Mouse (Mus musculus) intestine, postnatal 0 days (tissue): ENCODE results near the gene Gjd3. TPM values are rescaled to one million over a fixed set of nuclear protein-coding genes. Genes with fewer than 3 reads are reported as not detected.
A peak's percentile ranks its signal among the peaks of the same experiment; 100 is the strongest.

ENCODE experiments used
- ATAC-seq: fragments of 200-750 bp; cut with Nextera tagmentation; 2 replicates; pipeline ENCODE4 v1.8.0; 2017; ENCODE audit warnings: mild to moderate bottlenecking, moderate TSS enrichment, moderate library complexity
- H3K27ac ChIP-seq: fragments of 300-500 bp; sonication (generic); 2 replicates; pipeline ENCODE4 v1.5.1; 2014; ENCODE audit warnings: mild to moderate bottlenecking, low read depth, low read length, moderate library complexity
- H3K27me3 ChIP-seq: fragments of 300-500 bp; sonication (generic); replicated peaks from 2 replicates; pipeline ENCODE4 v1.6.1; 2014; ENCODE audit warnings: low read length, mixed read lengths; ENCODE audit not compliant: control insufficient read depth, insufficient read depth
- H3K36me3 ChIP-seq: fragments of 300-500 bp; sonication (generic); 2 replicates; pipeline ENCODE4 v1.6.1; 2014; ENCODE audit warnings: mild to moderate bottlenecking, moderate library complexity; ENCODE audit not compliant: control insufficient read depth, insufficient read depth
- H3K4me1 ChIP-seq: fragments of 300-500 bp; sonication (generic); replicated peaks from 2 replicates; pipeline ENCODE4 v1.6.1; 2014; ENCODE audit warnings: antibody characterized with exemption, low read length, mixed read lengths; ENCODE audit not compliant: control insufficient read depth, insufficient read depth
- H3K4me2 ChIP-seq: fragments of 300-500 bp; sonication (generic); replicated peaks from 2 replicates; pipeline ENCODE4 v1.6.1; 2014; ENCODE audit warnings: low read depth, mild to moderate bottlenecking, moderate library complexity
- H3K4me3 ChIP-seq: fragments of 300-500 bp; sonication (generic); 2 replicates; pipeline ENCODE4 v1.5.1; 2014; ENCODE audit warnings: low read depth, low read length
- H3K9ac ChIP-seq: fragments of 300-500 bp; sonication (generic); 2 replicates; pipeline ENCODE4 v1.6.1; 2014; ENCODE audit warnings: mild to moderate bottlenecking, low read depth, low read length
- H3K9me3 ChIP-seq: fragments of 300-500 bp; sonication (generic); 2 replicates; pipeline ENCODE4 v1.6.1; 2016; ENCODE audit warnings: mixed run types; ENCODE audit not compliant: control insufficient read depth
- CTCF ChIP-seq: sonication (generic); IDR thresholded peaks from 2 replicates; pipeline ENCODE4 v1.5.1; 2016; ENCODE audit warnings: low read depth, mild to moderate bottlenecking, control low read depth, antibody characterized with exemption, moderate library complexity
- WGBS: fragments of 180-500 bp; shearing (Covaris S2); extraction: QIAGEN DNeasy Blood & Tissue Kit; methylation state at CpG from one replicate; pipeline ENCODE4 v1.1.7; 2014; 5-methylcytosine and 5-hydroxymethylcytosine counted together
- polyA plus RNA-seq: library from polyadenylated mRNA; unstranded; fragments of >200 nt; fragmentation: Nextera tagmentation; extraction: Ambion mirVana; gene quantifications from 2 replicates; pipeline ENCODE4 v1.2.1, GENCODE M21; 2015

The Gjd3 gene
- polyA plus RNA-seq, 1 experiment from 2014 or later, result 0.80 TPM

GRCm38 (mm10) chr11:98941826-98942550, 40.8 kb downstream of the Gjd3 start:
- Histone ChIP-seq H3K27ac (peak overlapping the region; percentile 89), H3K9me3 (no peaks in the 10 kb centered on the region), H3K36me3 (no peaks in the 10 kb centered on the region), H3K4me2 (peak overlapping the region; percentile 96), H3K4me3 (peak overlapping the region; percentile 30), H3K4me1 (peaks cover 33% of the 10 kb centered on the region), H3K27me3 (no peaks in the 10 kb centered on the region), H3K9ac (peak overlapping the region; percentile 41)
- WGBS, result 15% methylated on average over 15 of the region's 15 CpGs
- peak; percentile 42 for ATAC-seq
- TF ChIP-seq CTCF, result no peak

DNA sequence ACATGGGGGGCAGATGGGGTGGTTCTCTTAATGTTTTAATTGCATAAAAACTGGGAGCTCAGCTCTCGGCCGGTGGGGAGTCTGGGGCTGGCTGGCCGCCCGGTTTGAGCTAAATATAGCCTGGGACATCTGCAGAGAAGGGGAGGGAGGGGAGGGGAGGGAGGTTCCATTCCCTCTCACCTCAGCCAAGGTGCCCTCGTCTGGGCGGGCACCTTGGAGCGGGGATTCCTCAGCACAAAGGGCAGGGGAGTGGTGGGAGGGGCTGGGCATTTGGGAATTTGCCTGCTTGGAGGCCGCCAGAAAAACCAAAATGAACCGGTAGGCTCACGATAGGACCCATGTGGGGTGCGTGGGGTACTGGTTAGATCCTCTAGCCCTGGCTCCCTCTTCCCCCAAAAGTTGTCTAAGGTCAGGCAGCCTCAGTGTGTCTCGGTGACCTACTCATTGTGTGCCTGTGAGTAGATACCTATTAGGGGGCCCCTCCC, 41.4 kb downstream of the Gjd3 start:
- H3K27ac ChIP-seq, result peak overlapping the region; percentile 89
- H3K4me1 ChIP-seq, result peaks cover 33% of the 10 kb centered on the region
- peak overlapping the region; percentile 41 for H3K9ac ChIP-seq
- no peaks in the 10 kb centered on the region for H3K36me3 ChIP-seq
- TF ChIP-seq CTCF, result no peak
- no peak for ATAC-seq
- no peaks in the 10 kb centered on the region for H3K9me3 ChIP-seq
- peak overlapping the region; percentile 30 for H3K4me3 ChIP-seq
- H3K4me2 ChIP-seq, result peak overlapping the region; percentile 96
- H3K27me3 ChIP-seq, result no peaks in the 10 kb centered on the region
- 5% methylated on average over 12 of the region's 12 CpGs for WGBS

DNA sequence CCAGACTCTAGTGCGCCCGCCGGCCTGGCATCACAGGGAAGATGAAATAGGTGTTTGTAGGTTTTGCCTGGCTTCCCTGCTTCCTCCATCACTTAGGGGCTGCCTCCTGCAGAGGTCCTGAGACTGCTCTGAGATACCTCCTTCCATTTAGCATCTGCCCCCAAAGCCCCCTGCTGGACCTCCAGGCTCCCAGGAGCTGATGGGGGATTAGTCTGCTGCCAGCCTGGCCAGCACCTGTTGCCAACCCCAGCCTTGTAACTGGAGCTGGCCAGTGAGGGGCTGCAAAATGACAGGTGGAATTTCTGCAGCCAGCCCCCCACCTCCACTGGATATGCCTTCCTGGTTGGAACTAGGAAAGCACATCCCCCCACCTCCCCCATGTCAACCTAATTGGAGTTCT, 42.0 kb downstream of the Gjd3 start:
- TF ChIP-seq CTCF, result no peak

DNA sequence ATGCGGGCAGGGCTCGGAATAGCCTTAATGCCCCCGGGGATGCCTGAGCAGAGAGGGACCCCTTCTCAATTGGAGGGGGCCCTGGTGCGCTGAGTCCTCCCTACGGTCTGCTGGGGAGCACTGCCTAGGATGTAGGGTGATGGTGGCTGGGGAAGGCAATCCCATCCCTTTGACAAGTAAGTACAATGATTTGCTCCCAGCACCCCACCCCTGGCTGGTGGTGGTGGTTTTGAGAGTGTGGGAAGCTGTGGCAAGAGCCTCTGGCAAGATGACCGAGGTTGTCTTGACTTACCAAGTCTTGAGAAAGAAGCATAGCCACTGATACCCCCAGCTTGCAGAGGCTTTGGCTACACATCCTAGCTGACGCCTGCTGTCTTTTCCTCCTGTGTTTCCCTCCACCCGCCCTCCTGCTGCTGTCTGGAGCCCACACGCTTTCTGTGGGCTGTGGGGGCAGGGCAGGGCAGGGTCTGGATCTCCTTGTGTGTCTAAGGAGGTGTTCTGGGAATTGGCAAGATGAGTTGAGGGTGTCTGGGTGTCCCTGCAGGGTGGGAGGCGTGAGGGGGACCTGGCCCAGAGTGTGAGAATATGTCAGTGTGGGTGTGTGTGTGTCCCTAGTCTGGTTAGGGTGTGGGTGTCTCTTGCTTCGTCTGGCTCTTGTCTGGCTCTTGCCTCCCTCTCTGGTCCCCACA, 42.7 kb downstream of the Gjd3 start:
- 58% methylated on average over 11 of the region's 11 CpGs for WGBS
- no peak for ATAC-seq
- TF ChIP-seq CTCF, result no peak
- Histone ChIP-seq H3K4me1 (peaks cover 28% of the 10 kb centered on the region), H3K9me3 (no peaks in the 10 kb centered on the region), H3K36me3 (no peaks in the 10 kb centered on the region), H3K27ac (peak overlapping the region; percentile 35; the same call in 1 of the 2 replicates), H3K4me3 (peak overlapping the region; percentile 11; the same call in 1 of the 2 replicates), H3K4me2 (peak overlapping the region; percentile 96), H3K27me3 (no peaks in the 10 kb centered on the region), H3K9ac (no peak overlapping the region)

More for the DNA sequence above, 42.0 kb downstream of the Gjd3 start:
- Histone ChIP-seq H3K4me1 (peaks cover 30% of the 10 kb centered on the region), H3K9me3 (no peaks in the 10 kb centered on the region), H3K27me3 (no peaks in the 10 kb centered on the region), H3K4me3 (peak overlapping the region; percentile 30; the same call in 1 of the 2 replicates), H3K9ac (peak overlapping the region; percentile 41; the same call in 1 of the 2 replicates), H3K27ac (peak overlapping the region; percentile 89; the same call in 1 of the 2 replicates), H3K36me3 (no peaks in the 10 kb centered on the region), H3K4me2 (peak overlapping the region; percentile 96)
- no peak for ATAC-seq
- WGBS, result 50% methylated on average over 3 of the region's 3 CpGs

DNA sequence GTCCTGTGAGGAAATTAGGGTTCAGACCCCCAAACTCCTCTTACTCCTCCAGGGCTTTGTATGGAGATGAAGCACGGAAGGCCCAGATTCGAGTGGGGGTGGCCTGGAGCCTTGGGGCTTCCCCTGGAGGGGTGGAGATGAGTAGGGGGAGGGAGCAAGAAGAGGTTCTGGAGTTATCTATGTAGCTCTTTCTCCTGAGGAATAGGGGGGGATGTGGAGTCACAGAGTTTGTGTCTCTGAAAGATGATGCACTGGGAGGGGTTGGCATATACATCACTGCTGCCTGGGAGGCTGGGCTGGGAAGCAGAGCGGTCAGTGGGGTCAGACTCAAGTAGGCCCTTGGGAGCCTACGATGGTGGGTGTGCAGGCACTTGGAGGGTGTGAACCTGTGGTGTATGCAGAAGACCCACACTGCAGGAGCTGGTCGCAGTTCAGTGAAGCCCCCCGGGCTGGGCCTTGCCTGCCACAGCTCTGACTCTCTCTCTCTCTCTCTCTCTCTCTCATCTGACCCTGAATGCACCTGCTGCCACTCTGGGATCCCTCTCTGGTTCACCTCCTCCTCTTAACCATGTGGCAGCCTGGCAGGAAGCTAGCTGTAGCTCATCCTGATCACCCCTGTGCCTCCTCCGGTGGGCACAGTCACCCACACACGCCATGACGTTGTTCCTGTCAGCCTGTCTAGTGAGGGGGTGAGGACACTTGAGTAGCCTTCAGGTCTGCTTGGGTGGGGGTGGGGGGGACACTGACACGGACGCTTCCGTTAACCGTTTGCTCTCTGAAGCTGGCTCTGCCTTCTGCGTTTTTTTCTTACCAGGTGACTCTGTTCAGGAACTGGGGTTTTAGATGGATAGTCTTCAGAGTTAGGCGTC, 43.5 kb downstream of the Gjd3 start:
- 49% methylated on average over 15 of the region's 15 CpGs for WGBS
- Histone ChIP-seq H3K4me2 (peak overlapping the region; percentile 96), H3K27me3 (no peaks in the 10 kb centered on the region), H3K27ac (no peak overlapping the region), H3K9ac (0 out of 2 replicates have a peak overlapping the region, but pooled peaks have one; percentile 80), H3K9me3 (no peaks in the 10 kb centered on the region), H3K4me3 (peak overlapping the region; percentile 75), H3K36me3 (no peaks in the 10 kb centered on the region), H3K4me1 (peaks cover 27% of the 10 kb centered on the region)
- no peak for ATAC-seq
- TF ChIP-seq CTCF, result no peak
